Mouse (Mus musculus) cerebellum, adult 2 months (tissue): ENCODE results near the gene Cgref1.

Experiments used
- CTCF ChIP-seq: fragments of 200-500 bp; IDR thresholded peaks from 2 replicates; pipeline ENCODE4 v1.5.1; 2011; ENCODE audit warnings: low read depth, mild to moderate bottlenecking, control low read depth, low read length, moderate library complexity, borderline replicate concordance; ENCODE audit not compliant: insufficient read depth
- POLR2A ChIP-seq: fragments of 200-500 bp; IDR thresholded peaks from 2 replicates; pipeline ENCODE4 v1.6.1; 2011; ENCODE audit warnings: low read length, control low read depth, borderline replicate concordance; ENCODE audit not compliant: insufficient read depth

GRCm38 (mm10) chr5:30959966-30960501 is 14.6 kb upstream of the Cgref1 start, which contains the start of gene Preb:
- TF ChIP-seq CTCF (no peak), POLR2A (peak; percentile 96)
